Mouse (Mus musculus) heart, embryonic 14.5 days (tissue): ENCODE data around the gene Fam126a. TPM values are rescaled to one million over a fixed set of nuclear protein-coding genes. Genes with fewer than 3 reads are reported as not detected.

Experiments
- ATAC-seq: fragments of 200-750 bp; cut with Nextera tagmentation; 2 replicates; pipeline ENCODE4 v1.8.0; 2017; ENCODE audit warnings: low read depth, moderate TSS enrichment; ENCODE audit not compliant: insufficient number of reproducible peaks, insufficient read depth, low FRiP score
- H3K27ac ChIP-seq, 2 experiments: fragments of 200-500 bp in 1 of 2; fragments of 300-500 bp in 1 of 2; sonication (generic) in 1 of 2; replicated peaks in 1 of 2; 2 replicates each; pipeline ENCODE4 v1.5.1; 2012 to 2014; ENCODE audit warnings: low read depth in 2 of 2, low read length in 2 of 2, control low read depth in 1 of 2, mild to moderate bottlenecking in 1 of 2, mixed read lengths in 1 of 2; ENCODE audit not compliant: control insufficient read depth in 1 of 2, insufficient read depth in 1 of 2
- H3K27me3 ChIP-seq: fragments of 300-500 bp; sonication (generic); 2 replicates; pipeline ENCODE4 v1.6.1; 2014; ENCODE audit warnings: mild to moderate bottlenecking, low read length, control low read depth; ENCODE audit not compliant: control insufficient read depth, insufficient read depth
- H3K36me3 ChIP-seq: fragments of 300-500 bp; sonication (generic); 2 replicates; pipeline ENCODE4 v1.6.1; 2014; ENCODE audit warnings: mild to moderate bottlenecking, control low read depth, low read length, mixed read lengths; ENCODE audit not compliant: control insufficient read depth, insufficient read depth
- H3K4me1 ChIP-seq, 2 experiments: fragments of 200-500 bp in 1 of 2; fragments of 300-500 bp in 1 of 2; sonication (generic) in 1 of 2; 2 replicates each; pipeline ENCODE4 v1.6.1; 2012 to 2014; ENCODE audit warnings: low read length in 2 of 2, control low read depth in 1 of 2, mixed read lengths in 1 of 2; ENCODE audit not compliant: control insufficient read depth in 2 of 2, insufficient read depth in 2 of 2
- H3K4me2 ChIP-seq: fragments of 300-500 bp; sonication (generic); 2 replicates; pipeline ENCODE4 v1.6.1; 2014; ENCODE audit warnings: mild to moderate bottlenecking, low read length
- H3K4me3 ChIP-seq, 2 experiments: fragments of 200-500 bp in 1 of 2; fragments of 300-500 bp in 1 of 2; sonication (generic) in 1 of 2; 2 replicates each; pipeline ENCODE4 v1.5.1; 2012 to 2014; ENCODE audit warnings: low read length in 2 of 2, mild to moderate bottlenecking in 2 of 2, control low read depth in 1 of 2, low read depth in 1 of 2, moderate library complexity in 1 of 2; ENCODE audit not compliant: control insufficient read depth in 1 of 2, insufficient read depth in 1 of 2
- H3K9ac ChIP-seq: fragments of 300-500 bp; sonication (generic); 2 replicates; pipeline ENCODE4 v1.6.1; 2014; ENCODE audit warnings: mild to moderate bottlenecking, low read length
- H3K9me3 ChIP-seq: fragments of 300-500 bp; sonication (generic); 2 replicates; pipeline ENCODE4 v1.6.1; 2016; ENCODE audit warnings: low read length, control low read depth; ENCODE audit not compliant: control insufficient read depth
- WGBS: fragments of 180-500 bp; shearing (Covaris S2); extraction: QIAGEN DNeasy Blood & Tissue Kit; methylation state at CpG from one replicate; pipeline ENCODE4 v1.1.7; 2014; 5-methylcytosine and 5-hydroxymethylcytosine counted together
- polyA plus RNA-seq: library from polyadenylated mRNA; unstranded; fragments of >200 nt; fragmentation: Nextera tagmentation; extraction: Ambion mirVana; gene quantifications from 2 replicates; pipeline ENCODE4 v1.2.1, GENCODE M21; 2014

Fam126a gene
- polyA plus RNA-seq, 1 experiment from 2014 or later, result 45.4 TPM

DNA sequence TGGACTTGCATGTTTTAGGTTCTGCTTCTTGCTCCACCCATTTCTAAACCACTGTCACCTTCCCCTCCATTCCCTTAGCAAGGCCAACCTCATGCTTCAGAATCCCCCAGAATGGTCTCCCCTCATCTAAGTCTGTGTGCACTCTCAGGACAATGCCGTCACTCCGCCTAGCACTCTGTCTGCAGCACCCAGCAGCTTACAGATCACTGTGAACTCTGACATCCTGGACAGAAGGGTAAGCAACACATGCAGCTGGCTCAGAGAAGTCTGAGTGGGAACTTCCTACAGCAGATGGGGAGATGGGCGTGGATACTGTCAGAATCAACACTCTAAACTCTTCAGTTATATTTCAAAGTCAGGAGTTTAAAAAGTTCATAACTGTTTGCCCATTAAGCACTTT lies 5.5 kb downstream of the Fam126a start:
- H3K9ac ChIP-seq, result no peak overlapping the region
- H3K36me3 ChIP-seq, result no peaks in the 10 kb centered on the region
- no peak overlapping the region for H3K4me2 ChIP-seq
- H3K9me3 ChIP-seq, result no peaks in the 10 kb centered on the region
- H3K4me3 ChIP-seq, result no peak overlapping the region
- no peak overlapping the region for H3K27ac ChIP-seq
- H3K4me1 ChIP-seq, result peaks cover 2 to 18% of the 10 kb centered on the region in 2 experiments; a peak in 2 of 4 replicates
- H3K27me3 ChIP-seq, result no peaks in the 10 kb centered on the region
- WGBS, result 74% methylated on average over 3 of the region's 3 CpGs
- ATAC-seq, result no peak

- ATAC-seq, result no peak
- H3K4me1 ChIP-seq, result 0 out of 4 replicates have a peak, but pooled peaks cover 2 to 8% of the 10 kb centered on the region in 2 experiments
- WGBS, result 92% methylated on average over 2 of the region's 2 CpGs
- H3K27me3 ChIP-seq, result no peaks in the 10 kb centered on the region
- no peak overlapping the region for H3K9ac ChIP-seq
- no peaks in the 10 kb centered on the region for H3K9me3 ChIP-seq
- H3K4me3 ChIP-seq, result no peak overlapping the region
- no peak overlapping the region for H3K4me2 ChIP-seq
- H3K27ac ChIP-seq, result no peak overlapping the region
- no peaks in the 10 kb centered on the region for H3K36me3 ChIP-seq
These were observed 7.3 kb downstream of the Fam126a start for GRCm38 (mm10) chr5:24023226-24023625.

DNA sequence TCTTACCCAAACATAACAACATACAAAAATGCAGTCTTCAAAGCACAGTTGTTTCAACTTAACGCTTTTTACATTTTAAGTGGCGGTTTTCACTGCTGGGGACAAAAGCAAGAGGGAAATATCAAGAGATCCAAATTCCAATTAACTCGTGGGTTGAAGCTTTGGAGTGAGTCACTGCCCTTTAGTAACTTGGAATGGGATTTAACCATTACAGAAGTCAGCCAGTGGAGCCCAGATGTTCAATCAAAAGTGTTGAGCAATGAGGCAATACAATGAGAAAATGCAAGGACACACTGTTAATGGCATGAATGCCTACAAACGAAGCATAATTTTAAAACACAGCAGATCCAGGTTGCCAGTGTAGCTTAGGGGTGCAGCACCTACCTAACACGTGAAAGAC lies 8.8 kb downstream of the Fam126a start:
- 80% methylated on average over 5 of the region's 5 CpGs for whole genome bisulfite sequencing
- no peak for ATAC-seq
- Histone ChIP-seq H3K27ac (no peak overlapping the region), H3K36me3 (no peaks in the 10 kb centered on the region), H3K27me3 (no peaks in the 10 kb centered on the region), H3K4me2 (no peak overlapping the region), H3K4me1 (0 out of 4 replicates have a peak, but pooled peaks cover 1 to 2% of the 10 kb centered on the region in 2 experiments), H3K9ac (no peak overlapping the region), H3K4me3 (no peak overlapping the region), H3K9me3 (no peaks in the 10 kb centered on the region)

GRCm38 (mm10) chr5:24020380-24020779 lies 10.1 kb downstream of the Fam126a start:
- Histone ChIP-seq H3K27ac (no peak overlapping the region), H3K4me3 (no peak overlapping the region), H3K27me3 (no peaks in the 10 kb centered on the region), H3K36me3 (0 out of 2 replicates have a peak, but pooled peaks cover 4% of the 10 kb centered on the region), H3K4me1 (0 out of 4 replicates have a peak, but pooled peaks cover 0 to 2% of the 10 kb centered on the region in 2 experiments), H3K9ac (no peak overlapping the region), H3K9me3 (no peaks in the 10 kb centered on the region), H3K4me2 (no peak overlapping the region)
- WGBS, result 68% methylated on average over 4 of the region's 4 CpGs
- ATAC-seq, result no peak

DNA sequence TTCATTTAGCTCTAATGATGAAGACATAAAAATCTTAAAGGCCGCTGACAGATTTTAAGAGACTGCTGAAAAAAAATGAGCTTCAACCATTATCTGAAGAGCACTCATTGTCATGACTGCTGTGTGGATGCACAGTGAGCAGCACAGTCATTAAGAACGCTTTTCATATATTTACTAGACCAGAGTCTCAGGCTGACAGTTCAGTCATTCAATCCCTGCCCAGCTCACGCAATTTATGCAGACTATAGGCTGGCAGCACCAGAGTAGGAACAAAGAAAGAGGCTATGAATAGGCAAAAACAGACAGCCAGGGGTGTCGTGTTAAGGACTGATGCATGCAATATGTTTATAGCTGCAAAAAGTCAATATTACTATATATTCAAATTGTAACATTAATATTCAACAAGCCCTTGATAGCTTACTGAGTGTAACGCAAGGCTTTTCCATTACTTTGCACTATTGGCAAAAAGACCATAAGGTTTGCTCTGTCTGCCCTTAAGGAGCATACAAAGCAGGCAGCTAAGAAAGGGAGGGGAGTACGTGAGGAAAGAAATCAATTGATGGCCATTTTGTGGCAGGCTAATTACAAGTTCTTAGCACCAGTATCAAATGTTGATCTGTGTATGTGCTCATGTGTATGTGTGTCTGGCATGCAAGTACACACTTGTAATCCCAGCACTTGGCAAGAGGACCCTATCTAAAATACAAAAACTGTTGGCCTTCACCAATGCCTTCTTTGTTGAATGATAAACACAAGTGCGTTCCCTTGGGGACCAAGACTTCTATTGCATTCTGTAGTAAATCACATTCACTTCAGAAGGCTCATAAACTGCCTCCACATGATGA lies 10.9 kb downstream of the Fam126a start:
- no peak overlapping the region for H3K4me3 ChIP-seq
- 84% methylated on average over 7 of the region's 7 CpGs for WGBS
- H3K36me3 ChIP-seq, result 0 out of 2 replicates have a peak, but pooled peaks cover 4% of the 10 kb centered on the region
- ATAC-seq, result no peak
- H3K9ac ChIP-seq, result no peak overlapping the region
- H3K9me3 ChIP-seq, result no peaks in the 10 kb centered on the region
- H3K27ac ChIP-seq, result no peak overlapping the region
- H3K4me1 ChIP-seq, result no peaks in the 10 kb centered on the region
- H3K4me2 ChIP-seq, result no peak overlapping the region
- H3K27me3 ChIP-seq, result no peaks in the 10 kb centered on the region

DNA sequence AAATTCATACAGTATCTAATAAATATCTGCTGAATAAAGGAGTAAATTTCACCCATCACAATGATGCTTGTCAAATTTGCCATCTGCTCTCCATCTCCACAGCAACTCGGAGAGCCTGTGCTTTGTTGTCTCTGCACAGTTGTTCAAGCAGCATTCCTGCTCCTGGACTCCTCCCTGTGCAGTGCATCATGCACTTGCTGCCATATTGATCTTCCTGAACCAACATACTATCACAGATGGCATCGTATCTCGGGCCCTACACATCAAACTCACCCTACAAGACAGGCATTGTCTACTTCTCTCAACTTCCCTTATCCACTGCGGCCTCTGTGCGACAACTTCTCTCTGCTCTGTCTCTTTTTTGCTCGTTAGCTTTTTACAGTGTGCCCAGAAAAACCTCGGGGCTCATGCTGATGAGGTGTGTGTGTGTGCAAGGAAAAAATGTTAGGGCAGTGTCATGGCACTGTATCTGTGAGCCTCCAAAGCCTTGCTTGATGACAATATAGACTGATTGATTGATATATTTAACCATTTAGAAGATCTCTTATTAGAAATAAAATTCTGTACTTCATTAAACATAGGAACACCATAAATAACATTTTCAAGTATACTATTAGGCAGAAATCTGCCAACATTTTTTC lies 11.7 kb downstream of the Fam126a start:
- Histone ChIP-seq H3K27me3 (no peaks in the 10 kb centered on the region), H3K9ac (no peak overlapping the region), H3K9me3 (no peaks in the 10 kb centered on the region), H3K27ac (no peak overlapping the region), H3K36me3 (0 out of 2 replicates have a peak, but pooled peaks cover 4% of the 10 kb centered on the region), H3K4me1 (no peaks in the 10 kb centered on the region), H3K4me3 (no peak overlapping the region), H3K4me2 (no peak overlapping the region)
- 86% methylated on average over 7 of the region's 7 CpGs for WGBS
- ATAC-seq, result no peak

- 0 out of 2 replicates have a peak, but pooled peaks cover 4% of the 10 kb centered on the region for H3K36me3 ChIP-seq
- ATAC-seq, result no peak
- WGBS, result 100% methylated on average over 1 of the region's 1 CpGs
These were observed 13.6 kb downstream of the Fam126a start for GRCm38 (mm10) chr5:24016912-24017311.

More at GRCm38 (mm10) chr5:24016912-24017311, 13.6 kb downstream of the Fam126a start:
- no peak overlapping the region for H3K27ac ChIP-seq
- H3K4me1 ChIP-seq, result no peaks in the 10 kb centered on the region
- H3K4me2 ChIP-seq, result no peak overlapping the region
- H3K27me3 ChIP-seq, result no peaks in the 10 kb centered on the region
- no peak overlapping the region for H3K9ac ChIP-seq
- no peaks in the 10 kb centered on the region for H3K9me3 ChIP-seq
- H3K4me3 ChIP-seq, result no peak overlapping the region
